Comparison of ENCODE assay signal across 8 mouse cellular contexts in the genomic region with DNA sequence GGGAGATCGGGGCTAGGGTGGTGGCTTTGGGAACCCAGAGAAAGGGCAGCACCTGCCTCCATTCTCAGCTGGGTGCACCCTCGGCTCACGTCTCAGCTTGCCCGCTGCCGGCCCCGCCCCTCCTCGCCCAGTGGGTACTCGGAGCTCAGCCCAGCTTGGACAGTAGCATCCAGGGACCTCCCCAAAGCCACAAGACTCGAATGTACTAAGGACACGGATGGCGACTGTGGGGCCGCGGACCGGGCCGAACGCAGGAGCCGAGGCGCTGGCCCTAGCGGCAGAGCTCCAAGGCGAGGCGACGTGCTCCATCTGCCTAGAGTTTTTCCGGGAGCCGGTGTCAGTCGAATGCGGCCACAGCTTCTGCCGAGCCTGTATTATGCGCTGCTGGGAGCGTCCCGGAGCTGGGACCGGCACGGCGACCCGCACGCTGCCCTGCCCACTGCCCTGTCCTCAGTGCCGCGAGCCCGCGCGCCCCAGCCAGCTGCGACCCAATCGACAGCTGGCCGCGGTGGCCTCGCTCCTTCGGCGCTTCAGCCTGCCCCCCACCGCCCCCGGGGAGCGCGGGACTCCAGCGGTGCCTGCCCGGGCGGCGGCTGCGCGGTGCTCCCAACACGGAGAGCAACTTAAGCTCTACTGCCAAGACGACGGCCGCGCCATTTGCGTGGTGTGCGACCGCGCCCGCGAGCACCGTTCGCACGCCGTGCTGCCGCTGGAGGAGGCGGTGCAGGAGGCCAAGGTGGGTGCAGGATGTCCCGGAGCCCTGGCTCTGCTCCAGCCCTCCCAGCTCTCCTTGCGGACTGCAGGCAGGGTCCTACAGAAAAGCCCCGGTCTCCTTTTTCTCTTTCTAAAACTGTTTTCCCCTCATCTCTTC. TPM values are rescaled to one million over a fixed set of nuclear protein-coding genes. Genes with fewer than 3 reads are reported as not detected.
DNase-seq lines count a peak whose midpoint lies in the region; ATAC-seq and TF ChIP-seq lines count a peak whose summit lies in the region.

No protein-coding gene starts in this region.

- TF ChIP-seq POLR2A in ES-Bruce4 (IDR thresholded peaks at IDR 0.05; ENCODE audit: insufficient read depth, low read length), result no peak

- intact Hi-C loops in heart, postnatal 14 days (cut with DNase I), result no loop called here

- under 1% methylated on average over 69 of the region's 77 CpGs for WGBS in forebrain, embryonic 13.5 days

- H3K36me3 ChIP-seq in ES-Bruce4 (ENCODE audit: control insufficient read depth, insufficient read depth, low read length, poor library complexity, severe bottlenecking), result no peaks in the 10 kb centered on the region
- no peaks in the 10 kb centered on the region for H3K36me3 ChIP-seq in forebrain, embryonic 13.5 days (ENCODE audit: poor library complexity, severe bottlenecking)

- DNase-seq in cerebellum, adult 11 months, result peak; percentile 65
- peak; percentile 76 for DNase-seq in heart, postnatal 14 days
- peak; percentile 83 to 89 for DNase-seq in kidney, postnatal 36 days
- peak; percentile 65 for DNase-seq in lung, postnatal 14 days
- DNase-seq in ovary, postnatal 36 days (ENCODE audit: low spot score), result peak; percentile 68
- peak; percentile 64 for DNase-seq in thymus, postnatal 14 days

- H3K9me3 ChIP-seq in ES-Bruce4 (replicated peaks; ENCODE audit: control insufficient read depth, insufficient read depth, low read length, poor library complexity, severe bottlenecking), result no peaks in the 10 kb centered on the region
- H3K9me3 ChIP-seq in forebrain, embryonic 13.5 days (replicated peaks), result no peaks in the 10 kb centered on the region

- H3K9ac ChIP-seq in ES-Bruce4 (ENCODE audit: low read depth, poor library complexity, severe bottlenecking), result peak overlapping the region; percentile 72
- H3K9ac ChIP-seq in forebrain, embryonic 13.5 days, result peak overlapping the region; percentile 77

- no peak for TF ChIP-seq CTCF in ES-Bruce4 (IDR thresholded peaks at IDR 0.05; ENCODE audit: low read depth, low read length)

- peak; percentile 30 for ATAC-seq in forebrain, embryonic 13.5 days

- no peak for TF ChIP-seq EP300 in ES-Bruce4 (IDR thresholded peaks at IDR 0.05; ENCODE audit: insufficient read depth, low read depth, low read length)

- peak overlapping the region; percentile 84 for H3K4me2 ChIP-seq in forebrain, embryonic 13.5 days

- 0 out of 2 replicates have a peak, but pooled peaks cover 3% of the 10 kb centered on the region for H3K27me3 ChIP-seq in ES-Bruce4 (ENCODE audit: control insufficient read depth, insufficient read depth, low read length, poor library complexity, severe bottlenecking)
- H3K27me3 ChIP-seq in forebrain, embryonic 13.5 days, result peaks cover 14% of the 10 kb centered on the region; the same call in 1 of the 2 replicates

- H3K4me1 ChIP-seq in ES-Bruce4 (ENCODE audit: control insufficient read depth, insufficient read depth, low read length), result peaks cover 2% of the 10 kb centered on the region
- H3K4me1 ChIP-seq in forebrain, embryonic 13.5 days, result peaks cover 12% of the 10 kb centered on the region

- no peak overlapping the region for H3K27ac ChIP-seq in ES-Bruce4 (ENCODE audit: insufficient read depth, low read length)
- peak overlapping the region; percentile 54; the same call in 1 of the 2 replicates for H3K27ac ChIP-seq in forebrain, embryonic 13.5 days

- peak overlapping the region; percentile 77 for H3K4me3 ChIP-seq in ES-Bruce4 (ENCODE audit: low read depth, low read length)
- peak overlapping the region; percentile 88 for H3K4me3 ChIP-seq in forebrain, embryonic 13.5 days

RNA-seq across cellular contexts. Expression of a gene that starts 11.1 kb away (rescaled TPM):
- 88.5 and 95.4 TPM in 2 replicates for polyA plus RNA-seq in ES-Bruce4 (2011; ENCODE audit: insufficient read depth, insufficient read length, low read depth, missing spikeins)
- polyA plus RNA-seq in forebrain, embryonic 13.5 days (2015; fragmentation: Nextera tagmentation; extraction: Ambion mirVana), result 4.2 and 5.2 TPM in 2 replicates
- total RNA-seq in heart, postnatal 14 days (2021), result 1 to 10 TPM; 2.6 to 3.0 TPM

RNA-seq across cellular contexts. Expression of a gene that starts 11.6 kb away (rescaled TPM):
- 8.1 and 8.7 TPM in 2 replicates for polyA plus RNA-seq in ES-Bruce4 (2011; ENCODE audit: insufficient read depth, insufficient read length, low read depth, missing spikeins)
- polyA plus RNA-seq in forebrain, embryonic 13.5 days (2015; fragmentation: Nextera tagmentation; extraction: Ambion mirVana), result 0.71 and 0.80 TPM in 2 replicates
- 10 to 100 TPM; 23.4 to 23.9 TPM for total RNA-seq in heart, postnatal 14 days (2021)

RNA-seq across cellular contexts. Expression of a gene that starts 20.4 kb away (rescaled TPM):
- 29.6 and 32.2 TPM in 2 replicates for polyA plus RNA-seq in ES-Bruce4 (2011; ENCODE audit: insufficient read depth, insufficient read length, low read depth, missing spikeins)
- 6.0 and 7.4 TPM in 2 replicates for polyA plus RNA-seq in forebrain, embryonic 13.5 days (2015; fragmentation: Nextera tagmentation; extraction: Ambion mirVana)
- total RNA-seq in heart, postnatal 14 days (2021), result 10 to 100 TPM; 26.4 to 27.0 TPM

RNA-seq across cellular contexts. Expression of a gene that starts 33.9 kb away (rescaled TPM):
- polyA plus RNA-seq in ES-Bruce4 (2011; ENCODE audit: insufficient read depth, insufficient read length, low read depth, missing spikeins), result 18.5 and 20.1 TPM in 2 replicates
- polyA plus RNA-seq in forebrain, embryonic 13.5 days (2015; fragmentation: Nextera tagmentation; extraction: Ambion mirVana), result 1.6 and 1.9 TPM in 2 replicates
- 1 to 10 TPM; 7.1 to 7.2 TPM for total RNA-seq in heart, postnatal 14 days (2021)

RNA-seq across cellular contexts. Expression of a gene that starts 37.4 kb away (rescaled TPM):
- 2,044 and 2,161 TPM in 2 replicates for polyA plus RNA-seq in ES-Bruce4 (2011; ENCODE audit: insufficient read depth, insufficient read length, low read depth, missing spikeins)
- polyA plus RNA-seq in forebrain, embryonic 13.5 days (2015; fragmentation: Nextera tagmentation; extraction: Ambion mirVana), result 585 and 587 TPM in 2 replicates
- 100 to 1,000 TPM; 400 to 478 TPM for total RNA-seq in heart, postnatal 14 days (2021)

Comparison
In these comparisons a context has a peak if more than half of its experiments do, and no peak if none do; other contexts are left out.
1. RNA of a gene that starts 11.1 kb away (polyA plus RNA-seq): 88.5 to 95.4 TPM in ES-Bruce4; 4.2 to 5.2 TPM in forebrain, embryonic 13.5 days; every median in the first group is over 10 times any median in the second.
2. Peak in every context shown above with its lines, with median percentiles within 50 percentile points of each other: DNase-seq.